Mouse (Mus musculus): ENCODE data around the gene Hps4.
"Not testable (repeated sequence)": the region's sequence is repeated elsewhere in the genome, so short reads cannot be mapped to it uniquely, and the experiment has no call there.

Hps4 gene

DNA sequence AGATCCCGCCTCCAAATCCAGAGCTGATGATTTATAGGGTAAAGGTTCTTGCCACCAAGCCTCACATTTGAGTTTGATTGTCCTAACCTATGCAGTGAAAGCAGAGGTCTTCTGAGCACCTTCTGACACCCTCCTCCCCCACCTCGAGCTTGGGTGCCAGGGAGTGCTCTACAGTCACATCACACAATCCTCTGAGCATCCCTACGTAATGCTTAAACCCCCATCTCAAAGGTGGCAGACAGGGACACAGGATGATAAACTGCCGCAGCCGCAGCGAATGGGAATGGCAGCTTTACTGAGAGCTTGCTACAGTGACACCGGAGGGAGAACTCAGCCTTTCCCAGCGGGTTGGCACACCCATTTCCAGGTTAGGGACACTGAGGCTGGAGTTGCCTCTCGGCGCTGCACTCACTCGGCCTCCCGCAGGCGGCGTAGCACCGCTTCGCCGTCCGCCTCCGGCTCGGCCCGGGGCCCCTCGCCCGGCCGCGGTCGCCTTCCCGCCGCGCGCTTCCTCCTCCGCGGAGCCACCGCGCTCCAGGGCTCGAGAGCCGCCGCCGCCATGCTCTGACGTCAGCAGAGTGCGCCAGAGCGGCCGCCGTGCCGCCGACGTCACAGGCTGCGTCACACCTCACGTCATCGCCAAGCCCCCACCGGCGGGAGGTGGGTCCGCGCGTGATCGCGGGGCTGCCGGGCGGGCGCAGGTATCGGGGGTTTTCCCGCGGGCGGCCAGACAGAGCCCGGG, at the start of gene Hps4, which contains the start of gene Srrd:
Gene Hps4 (plus strand): TSS at position 621 of the 742 bp plus-strand sequence.
Gene Srrd (minus strand): TSS at position 578 of the 742 bp plus-strand sequence.
- peak; percentile 95 for DNase-seq

DNA sequence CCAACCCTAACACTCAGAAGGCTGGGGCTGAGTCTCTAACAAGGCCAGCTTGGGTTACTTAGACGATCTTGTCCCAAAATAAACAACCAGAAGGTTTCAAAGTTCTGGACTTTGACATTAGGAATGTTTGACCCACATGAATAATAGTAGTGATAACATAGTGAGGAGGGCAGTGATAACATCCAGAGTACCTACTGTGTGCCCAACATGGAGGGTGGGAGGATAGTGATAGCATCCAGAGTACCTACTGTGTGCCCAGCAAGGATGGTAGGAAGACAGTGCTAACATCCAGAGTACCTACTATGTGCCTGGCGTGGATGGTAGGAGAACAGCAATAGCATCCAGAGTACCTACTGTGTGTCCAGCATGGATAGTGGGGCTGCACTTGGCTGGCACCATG, 49.1 kb upstream of the Hps4 start:
- no peak for DNase-seq

DNA sequence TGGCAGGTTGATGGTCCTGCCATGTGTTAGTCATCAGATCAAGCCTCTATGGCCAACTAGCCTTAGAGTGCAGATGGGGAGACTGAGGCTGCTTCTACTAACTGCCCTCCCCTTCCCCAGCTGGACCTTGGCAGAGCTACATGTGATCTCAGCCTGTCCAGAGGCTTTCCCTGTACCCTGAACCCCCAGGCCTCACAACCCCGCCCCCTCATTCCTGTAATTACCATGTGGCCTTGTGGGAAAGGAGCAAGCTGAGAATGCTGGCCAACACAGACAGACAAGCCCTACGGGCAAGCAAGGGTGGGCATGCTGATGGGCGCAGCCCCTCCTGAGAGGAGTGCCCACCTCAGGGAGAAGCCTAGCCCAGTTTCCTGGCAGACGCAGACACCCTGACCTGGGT, 48.2 kb upstream of the Hps4 start:
- no peak for DNase-seq

GRCm38 (mm10) chr5:112295162-112295561, 47.7 kb upstream of the Hps4 start:
- no peak for DNase-seq

- DNase-seq, result no peak
Observed at GRCm38 (mm10) chr5:112295564-112295963, 47.3 kb upstream of the Hps4 start.

GRCm38 (mm10) chr5:112296404-112297181, 46.3 kb upstream of the Hps4 start:
- DNase-seq, result no peak

DNA sequence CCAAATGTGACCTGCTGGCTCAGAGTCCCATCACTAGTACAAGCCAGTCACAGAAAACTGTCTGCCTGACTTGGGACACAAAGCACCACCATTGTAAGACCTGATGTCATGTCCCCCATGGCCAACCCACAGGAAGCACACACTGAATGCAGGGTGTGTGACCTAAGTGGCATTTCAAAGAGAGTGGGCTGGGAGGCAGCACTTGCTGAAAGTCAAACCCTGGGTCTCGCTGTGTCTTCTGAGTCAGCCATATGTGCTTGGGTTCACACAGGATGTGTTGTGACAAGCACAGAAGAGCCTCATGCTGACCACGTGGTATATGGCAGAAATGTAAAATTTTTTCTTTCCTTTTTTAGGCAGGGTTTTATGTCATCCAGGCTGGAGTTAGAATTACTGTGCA, 45.6 kb upstream of the Hps4 start:
- no peak for DNase-seq

GRCm38 (mm10) chr5:112298226-112298988, 44.5 kb upstream of the Hps4 start:
- no peak for DNase-seq

- DNase-seq, result no peak
Observed at GRCm38 (mm10) chr5:112299399-112299798, 43.5 kb upstream of the Hps4 start.

DNA sequence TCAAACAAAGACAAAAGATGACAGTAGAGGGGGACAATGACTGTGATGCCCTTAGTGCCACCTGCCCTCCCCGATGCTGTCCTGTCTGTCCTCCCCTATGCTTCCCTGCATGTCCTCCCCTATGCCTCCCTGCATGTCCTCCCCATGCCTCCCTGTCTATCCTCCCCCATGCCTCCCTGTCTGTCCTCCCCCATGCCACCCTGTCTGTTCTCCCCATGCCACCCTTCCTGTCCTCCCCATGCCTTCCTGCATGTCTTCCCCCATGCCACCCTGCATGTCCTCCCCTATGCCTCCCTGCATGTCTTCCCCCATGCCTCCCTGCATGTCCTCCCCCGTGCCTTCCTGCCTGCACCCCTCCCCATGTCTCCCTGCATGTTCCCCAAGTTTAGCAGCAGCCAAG, 42.8 kb upstream of the Hps4 start:
- DNase-seq, result no peak

DNA sequence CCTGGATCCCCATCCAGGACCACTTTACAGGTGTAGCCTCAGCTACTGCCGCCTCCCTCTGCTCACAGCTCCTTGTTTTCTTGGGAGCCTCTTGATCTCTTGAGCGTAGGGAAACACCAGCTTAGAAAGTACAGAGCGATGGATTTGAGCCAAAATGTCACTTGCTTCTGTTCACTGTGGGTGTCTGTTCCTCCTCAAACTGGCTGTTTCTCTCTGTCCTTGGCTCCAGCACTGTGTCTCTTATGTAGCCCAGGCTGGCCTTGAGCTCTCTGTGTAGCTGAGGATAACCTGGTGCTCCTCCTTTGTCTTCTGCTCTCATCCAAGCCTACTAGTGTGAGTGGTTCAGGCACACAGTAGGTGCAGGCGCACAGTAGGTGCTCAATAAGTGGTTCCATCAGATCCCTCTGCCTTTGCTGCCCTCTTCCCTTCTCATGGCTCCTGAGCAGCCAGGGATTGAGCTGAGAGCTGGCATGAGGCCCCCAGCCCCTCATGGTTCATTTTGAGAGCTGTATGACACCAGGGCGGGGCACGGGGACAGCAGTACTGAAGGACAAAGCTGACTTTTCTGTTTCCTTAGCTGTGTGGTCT, 42.1 kb upstream of the Hps4 start:
- no peak for DNase-seq

DNA sequence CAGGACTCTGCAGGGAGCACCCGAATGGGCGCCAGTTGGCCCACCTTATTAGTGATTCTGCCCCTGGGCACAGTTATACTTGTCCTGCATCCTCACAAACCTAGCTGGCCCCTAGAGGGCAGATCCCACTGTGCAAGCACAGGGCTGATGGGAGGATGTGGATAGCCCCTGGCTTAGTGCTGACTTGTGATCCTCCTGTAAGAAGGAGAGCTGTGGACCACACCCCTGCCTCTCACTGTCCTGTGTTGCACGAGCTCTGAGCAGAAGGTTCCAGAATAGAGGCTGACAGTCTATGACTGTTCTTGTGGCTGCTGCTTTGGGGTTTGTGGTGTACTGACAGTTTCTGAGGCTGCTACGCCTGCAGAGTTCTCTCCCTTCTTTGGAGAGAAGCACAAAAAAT, 41.2 kb upstream of the Hps4 start:
- DNase-seq, result no peak

DNA sequence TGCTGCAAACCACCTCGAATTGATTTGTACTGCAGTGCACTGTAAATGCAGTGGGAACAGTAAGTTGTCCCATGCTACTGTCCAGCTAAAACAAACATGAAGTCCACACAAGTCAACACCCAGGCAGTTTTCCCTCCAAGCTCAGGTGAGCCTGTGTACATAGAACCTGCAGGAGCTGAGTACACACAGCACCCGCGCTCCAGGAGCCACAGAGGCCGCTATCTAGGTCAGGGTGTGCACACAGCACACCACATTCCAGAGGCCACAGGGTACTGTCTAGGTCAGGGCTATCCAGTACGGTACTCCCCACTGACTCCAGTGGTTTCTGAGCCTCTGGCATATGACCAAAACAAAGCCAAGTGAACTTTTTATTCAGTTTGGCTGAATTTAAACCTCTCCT, 40.6 kb upstream of the Hps4 start:
- DNase-seq, result no peak

DNA sequence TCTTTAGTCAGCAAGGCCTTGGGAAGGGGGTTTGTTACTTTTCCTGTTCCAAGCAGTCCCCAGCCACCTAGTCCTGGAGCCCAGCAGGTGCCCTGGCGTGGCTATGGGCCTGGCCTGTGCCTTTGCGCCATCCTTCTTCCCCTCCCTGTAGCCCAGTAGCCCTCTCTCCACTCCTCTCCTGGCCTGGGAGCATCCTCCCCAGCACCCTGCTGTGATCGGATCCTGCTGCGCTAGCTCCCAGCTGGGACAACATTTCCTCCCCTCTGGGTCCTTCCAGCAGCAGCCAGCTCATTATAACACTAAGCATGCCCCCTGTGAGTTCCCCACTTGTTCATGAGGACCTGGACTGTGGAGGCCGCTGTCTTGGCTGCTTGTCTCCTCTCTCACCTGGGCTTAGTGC, 37.0 kb upstream of the Hps4 start:
- DNase-seq, result no peak

- no peak for DNase-seq
Observed at GRCm38 (mm10) chr5:112313222-112313885, 29.5 kb upstream of the Hps4 start.

DNA sequence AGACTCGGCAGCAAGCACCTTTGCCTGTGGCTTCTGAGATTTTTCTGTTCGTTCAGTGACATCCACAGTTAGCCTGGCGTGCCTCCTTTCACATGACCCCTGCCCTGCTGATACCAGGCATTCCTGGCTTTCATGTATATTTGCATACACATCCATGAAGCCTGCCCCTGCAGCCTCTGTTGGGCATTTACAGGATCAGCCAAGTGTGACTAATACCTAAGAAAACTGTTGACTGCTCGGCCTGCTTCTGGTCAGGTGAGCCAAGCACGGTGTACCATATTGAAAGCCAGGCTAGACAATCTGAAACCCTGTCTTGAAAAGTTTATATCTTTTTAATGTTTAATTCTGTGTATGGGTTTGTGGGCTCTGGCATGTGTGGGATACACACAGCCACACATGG, 26.4 kb upstream of the Hps4 start:
- DNase-seq, result no peak

DNA sequence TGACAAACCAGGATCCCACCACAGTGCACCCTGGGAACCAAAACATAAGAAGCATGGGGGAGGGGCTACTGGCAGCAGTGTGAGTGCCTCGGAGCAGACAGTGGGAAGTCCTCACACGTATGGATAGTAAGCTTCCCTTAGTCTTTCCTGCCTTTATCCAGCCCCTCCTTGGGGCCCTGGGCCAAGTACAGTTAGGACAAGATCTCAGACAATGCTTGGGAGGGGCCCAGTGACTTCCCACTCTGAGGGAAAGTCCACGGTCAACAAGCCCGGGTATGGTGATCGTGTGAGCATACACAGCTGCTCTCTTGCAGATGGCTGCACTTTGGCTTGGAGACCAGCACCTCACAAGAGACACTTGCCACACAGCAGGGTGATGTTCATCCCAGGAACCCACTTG, 25.6 kb upstream of the Hps4 start:
- no peak for DNase-seq

- DNase-seq, result not testable (repeated sequence)
Observed at GRCm38 (mm10) chr5:112319343-112319742, 23.5 kb upstream of the Hps4 start.

- no peak for DNase-seq
Observed at GRCm38 (mm10) chr5:112320379-112320778, 22.5 kb upstream of the Hps4 start.

DNA sequence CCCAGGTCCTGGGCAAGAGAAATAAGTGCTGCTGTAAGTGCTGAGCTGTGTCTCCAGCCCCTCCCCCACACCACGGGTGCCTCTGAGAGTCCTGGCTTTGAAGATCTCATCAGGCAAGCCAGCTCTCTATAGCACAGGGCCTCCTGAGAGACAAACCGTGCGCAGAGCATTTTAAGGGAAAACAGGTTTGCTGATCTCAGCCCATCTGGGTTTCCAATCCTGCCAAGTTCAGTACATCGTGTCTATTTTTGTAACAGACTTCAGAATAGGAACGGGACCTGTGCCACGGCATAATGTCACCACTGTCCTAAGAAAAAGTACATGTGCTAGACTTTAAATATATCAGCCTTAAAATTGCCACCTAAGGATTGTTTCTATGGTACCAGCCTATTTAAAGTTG, 21.9 kb upstream of the Hps4 start:
- DNase-seq, result peak; percentile 61 to 75

- no peak for DNase-seq
Observed at GRCm38 (mm10) chr5:112321376-112321775, 21.5 kb upstream of the Hps4 start.

- no peak for DNase-seq
Observed at GRCm38 (mm10) chr5:112323246-112323645, 19.6 kb upstream of the Hps4 start.
